Mouse (Mus musculus): Measurements from ENCODE around the gene Rbfox1. TPM values are rescaled to one million over a fixed set of nuclear protein-coding genes. Genes with fewer than 3 reads are reported as not detected.

The Rbfox1 gene
- polyA plus RNA-seq, 1 experiment from 2014 or later, result 0.71 TPM

- 78% methylated on average over 4 of the region's 4 CpGs for WGBS
- no peak for DNase-seq (ENCODE audit: extremely low spot score, low spot score)
- no peaks in the 10 kb centered on the region for H3K4me1 ChIP-seq
- no peak overlapping the region for H3K27ac ChIP-seq
- no peaks in the 10 kb centered on the region for H3K9me3 ChIP-seq
- H3K4me3 ChIP-seq, result no peak overlapping the region
- H3K36me3 ChIP-seq (replicated peaks), result no peaks in the 10 kb centered on the region
- no peaks in the 10 kb centered on the region for H3K27me3 ChIP-seq (ENCODE audit: poor library complexity, severe bottlenecking)
These were observed 193.9 kb downstream of the Rbfox1 start for GRCm38 (mm10) chr16:6079017-6079416.

GRCm38 (mm10) chr16:6084701-6085365 lies 199.7 kb downstream of the Rbfox1 start:
- Histone ChIP-seq H3K36me3 (replicated peaks) (no peaks in the 10 kb centered on the region), H3K4me3 (no peak overlapping the region), H3K4me1 (peaks cover 5% of the 10 kb centered on the region; the same call in 1 of the 2 replicates), H3K27me3 (ENCODE audit: poor library complexity, severe bottlenecking) (no peaks in the 10 kb centered on the region), H3K9me3 (no peaks in the 10 kb centered on the region), H3K27ac (no peak overlapping the region)
- WGBS, result 81% methylated on average over 7 of the region's 7 CpGs
- no peak for DNase-seq (ENCODE audit: extremely low spot score, low spot score)

- H3K27me3 ChIP-seq (ENCODE audit: poor library complexity, severe bottlenecking), result no peaks in the 10 kb centered on the region
- H3K36me3 ChIP-seq (replicated peaks), result no peaks in the 10 kb centered on the region
- no peak overlapping the region for H3K27ac ChIP-seq
- no peak overlapping the region for H3K4me3 ChIP-seq
- H3K4me1 ChIP-seq, result peaks cover 5% of the 10 kb centered on the region; the same call in 1 of the 2 replicates
- DNase-seq (ENCODE audit: extremely low spot score, low spot score), result no peak
- WGBS, result 55% methylated on average over 3 of the region's 3 CpGs
- no peaks in the 10 kb centered on the region for H3K9me3 ChIP-seq
These were observed 201.0 kb downstream of the Rbfox1 start for GRCm38 (mm10) chr16:6086200-6086599.

GRCm38 (mm10) chr16:6091326-6092123 lies 206.4 kb downstream of the Rbfox1 start:
- H3K27ac ChIP-seq, result no peak overlapping the region
- H3K4me3 ChIP-seq, result no peak overlapping the region
- no peaks in the 10 kb centered on the region for H3K9me3 ChIP-seq
- H3K36me3 ChIP-seq (replicated peaks), result no peaks in the 10 kb centered on the region
- H3K27me3 ChIP-seq (ENCODE audit: poor library complexity, severe bottlenecking), result no peaks in the 10 kb centered on the region
- H3K4me1 ChIP-seq, result no peaks in the 10 kb centered on the region
- DNase-seq (ENCODE audit: extremely low spot score, low spot score), result no peak
- WGBS, result 85% methylated on average over 3 of the region's 3 CpGs

- WGBS, result 88% methylated on average over 2 of the region's 2 CpGs
- Histone ChIP-seq H3K4me3 (no peak overlapping the region), H3K4me1 (peaks cover 16% of the 10 kb centered on the region), H3K9me3 (no peaks in the 10 kb centered on the region), H3K27ac (no peak overlapping the region), H3K27me3 (ENCODE audit: poor library complexity, severe bottlenecking) (no peaks in the 10 kb centered on the region), H3K36me3 (replicated peaks) (no peaks in the 10 kb centered on the region)
- no peak for DNase-seq (ENCODE audit: extremely low spot score, low spot score)
These were observed 210.6 kb downstream of the Rbfox1 start for GRCm38 (mm10) chr16:6095604-6096372.

GRCm38 (mm10) chr16:6097244-6098040 lies 212.3 kb downstream of the Rbfox1 start:
- H3K27ac ChIP-seq, result no peak overlapping the region
- no peaks in the 10 kb centered on the region for H3K36me3 ChIP-seq (replicated peaks)
- H3K9me3 ChIP-seq, result no peaks in the 10 kb centered on the region
- no peak overlapping the region for H3K4me3 ChIP-seq
- no peaks in the 10 kb centered on the region for H3K27me3 ChIP-seq (ENCODE audit: poor library complexity, severe bottlenecking)
- 45% methylated on average over 7 of the region's 7 CpGs for WGBS
- peaks cover 16% of the 10 kb centered on the region for H3K4me1 ChIP-seq
- no peak for DNase-seq (ENCODE audit: extremely low spot score, low spot score)

GRCm38 (mm10) chr16:6098116-6098515 lies 213.0 kb downstream of the Rbfox1 start:
- WGBS, result 95% methylated on average over 3 of the region's 3 CpGs
- no peaks in the 10 kb centered on the region for H3K36me3 ChIP-seq (replicated peaks)
- H3K9me3 ChIP-seq, result no peaks in the 10 kb centered on the region
- H3K27me3 ChIP-seq (ENCODE audit: poor library complexity, severe bottlenecking), result no peaks in the 10 kb centered on the region
- no peak for DNase-seq (ENCODE audit: extremely low spot score, low spot score)
- no peak overlapping the region for H3K4me3 ChIP-seq
- H3K4me1 ChIP-seq, result peaks cover 16% of the 10 kb centered on the region
- H3K27ac ChIP-seq, result no peak overlapping the region

GRCm38 (mm10) chr16:6099598-6099997 lies 214.4 kb downstream of the Rbfox1 start:
- H3K27me3 ChIP-seq (ENCODE audit: poor library complexity, severe bottlenecking), result no peaks in the 10 kb centered on the region
- WGBS, result 79% methylated on average over 2 of the region's 2 CpGs
- no peak overlapping the region for H3K4me3 ChIP-seq

GRCm38 (mm10) chr16:6100421-6100877 lies 215.3 kb downstream of the Rbfox1 start:
- Histone ChIP-seq H3K4me1 (peaks cover 16% of the 10 kb centered on the region), H3K4me3 (no peak overlapping the region), H3K36me3 (replicated peaks) (no peaks in the 10 kb centered on the region), H3K9me3 (no peaks in the 10 kb centered on the region), H3K27ac (no peak overlapping the region), H3K27me3 (ENCODE audit: poor library complexity, severe bottlenecking) (no peaks in the 10 kb centered on the region)
- 82% methylated on average over 5 of the region's 5 CpGs for WGBS
- DNase-seq (ENCODE audit: extremely low spot score, low spot score), result no peak

More at GRCm38 (mm10) chr16:6099598-6099997, 214.4 kb downstream of the Rbfox1 start:
- Histone ChIP-seq H3K4me1 (peaks cover 16% of the 10 kb centered on the region), H3K27ac (no peak overlapping the region), H3K9me3 (no peaks in the 10 kb centered on the region), H3K36me3 (replicated peaks) (no peaks in the 10 kb centered on the region)
- DNase-seq (ENCODE audit: extremely low spot score, low spot score), result no peak

GRCm38 (mm10) chr16:6103713-6104112 lies 218.6 kb downstream of the Rbfox1 start:
- Histone ChIP-seq H3K9me3 (no peaks in the 10 kb centered on the region), H3K27ac (no peak overlapping the region), H3K36me3 (replicated peaks) (no peaks in the 10 kb centered on the region), H3K27me3 (ENCODE audit: poor library complexity, severe bottlenecking) (no peaks in the 10 kb centered on the region), H3K4me1 (no peaks in the 10 kb centered on the region), H3K4me3 (no peak overlapping the region)
- 91% methylated on average over 2 of the region's 2 CpGs for WGBS
- no peak for DNase-seq (ENCODE audit: extremely low spot score, low spot score)

- Histone ChIP-seq H3K27me3 (ENCODE audit: poor library complexity, severe bottlenecking) (no peaks in the 10 kb centered on the region), H3K4me1 (peaks cover 16% of the 10 kb centered on the region), H3K4me3 (no peak overlapping the region), H3K36me3 (replicated peaks) (no peaks in the 10 kb centered on the region), H3K9me3 (peaks cover 3% of the 10 kb centered on the region; the same call in 1 of the 2 replicates), H3K27ac (no peak overlapping the region)
- DNase-seq (ENCODE audit: extremely low spot score, low spot score), result peak; percentile 10
- 89% methylated on average over 3 of the region's 3 CpGs for WGBS
These were observed 225.0 kb downstream of the Rbfox1 start for GRCm38 (mm10) chr16:6110121-6110520.

All from forebrain, embryonic 10.5 days (tissue).